Mouse (Mus musculus) left cerebral cortex, adult 9 months (tissue): ENCODE results near the gene Thbs1.
"Not testable (repeated sequence)": the region's sequence is repeated elsewhere in the genome, so short reads cannot be mapped to it uniquely, and the experiment has no call there.

Experiments
- DNase-seq, 2 experiments: peaks; one replicate each; pipeline ENCODE4 v3.0.0; 2022; ENCODE audit warnings: low spot score in 2 of 2

Thbs1 gene

GRCm38 (mm10) chr2:118147749-118148148 is 36.1 kb downstream of the Thbs1 start:
- DNase-seq = not testable (repeated sequence)

- DNase-seq = no peak
Observed at GRCm38 (mm10) chr2:118148321-118149142, 36.9 kb downstream of the Thbs1 start.

DNA sequence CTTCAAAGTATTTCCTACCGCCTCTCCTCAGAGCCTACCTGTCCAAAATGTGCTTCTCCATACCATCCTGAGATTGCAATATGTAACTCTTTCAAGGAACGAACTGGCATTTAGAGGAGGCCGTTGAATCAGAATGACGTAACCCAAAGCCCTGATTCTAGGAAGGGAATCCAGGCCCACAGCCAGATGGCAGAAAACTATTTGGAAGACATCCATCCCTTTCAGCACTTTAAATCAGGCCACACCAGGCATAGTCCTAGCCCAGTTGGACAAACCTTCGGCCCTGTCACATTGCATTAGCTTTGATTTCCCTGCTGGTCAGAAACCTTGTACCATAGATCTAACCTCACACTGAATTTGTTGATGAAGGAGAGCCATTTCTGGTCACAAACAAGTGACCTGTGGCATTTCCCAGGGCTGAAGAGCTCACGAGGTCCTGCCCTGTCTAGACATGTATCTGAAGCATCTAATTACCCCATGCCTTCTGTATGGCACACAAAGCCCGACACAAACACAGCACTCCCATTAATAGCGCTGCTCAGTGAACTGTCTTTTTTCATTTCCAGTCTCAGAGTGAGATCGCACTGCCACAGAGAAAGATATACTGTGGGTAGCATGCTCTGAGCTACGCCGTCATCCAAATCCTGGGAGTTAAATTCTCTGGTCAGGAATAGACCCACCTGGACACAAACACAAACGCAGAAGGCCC is 38.3 kb downstream of the Thbs1 start:
- peak in 1 of 2 experiments; percentile 64 for DNase-seq

DNA sequence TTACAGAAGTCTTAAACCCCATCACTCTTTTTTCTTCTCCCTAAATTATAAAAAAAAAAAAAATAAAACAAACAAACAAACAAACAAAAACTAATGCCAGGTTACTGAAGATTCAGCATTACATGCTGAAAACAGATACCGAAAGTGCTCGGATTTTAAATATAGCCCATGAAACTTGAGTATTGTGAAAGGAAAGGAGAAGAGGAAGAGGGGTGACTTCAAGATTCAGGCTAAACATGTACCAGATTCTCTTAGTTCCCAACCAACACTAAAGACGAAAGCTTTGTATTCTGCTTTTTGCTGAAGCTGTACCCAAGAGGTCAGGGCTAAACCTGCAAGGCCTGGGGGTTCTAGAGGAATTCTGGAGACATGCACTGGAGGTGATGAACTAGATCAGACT is 46.4 kb downstream of the Thbs1 start:
- DNase-seq = no peak

DNA sequence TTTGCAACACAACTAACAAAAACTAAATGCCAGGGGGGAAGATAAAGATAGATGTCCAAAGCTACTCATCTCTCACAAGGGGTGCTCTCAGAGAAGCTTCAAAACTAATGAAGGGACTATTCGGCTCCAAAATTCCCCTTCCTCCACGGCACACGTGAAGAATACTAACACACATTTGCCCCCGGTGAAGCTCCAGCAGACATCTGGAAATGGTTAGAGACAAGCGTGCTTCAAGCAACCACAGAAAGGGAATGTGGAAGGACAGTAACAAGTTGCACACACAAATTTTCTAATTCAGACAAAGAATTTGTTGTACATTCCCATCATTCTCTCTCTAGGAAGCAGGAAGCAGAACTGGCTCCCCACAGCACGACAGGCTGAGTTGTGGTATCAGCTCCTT is 47.5 kb downstream of the Thbs1 start:
- no peak for DNase-seq

GRCm38 (mm10) chr2:118160547-118160946 is 48.9 kb downstream of the Thbs1 start:
- DNase-seq = no peak

- DNase-seq = no peak
Observed at GRCm38 (mm10) chr2:118160991-118161390, 49.3 kb downstream of the Thbs1 start.

GRCm38 (mm10) chr2:118162486-118162885 is 50.8 kb downstream of the Thbs1 start:
- DNase-seq = no peak

- no peak for DNase-seq
Observed at GRCm38 (mm10) chr2:118164137-118164536, 52.5 kb downstream of the Thbs1 start.

DNA sequence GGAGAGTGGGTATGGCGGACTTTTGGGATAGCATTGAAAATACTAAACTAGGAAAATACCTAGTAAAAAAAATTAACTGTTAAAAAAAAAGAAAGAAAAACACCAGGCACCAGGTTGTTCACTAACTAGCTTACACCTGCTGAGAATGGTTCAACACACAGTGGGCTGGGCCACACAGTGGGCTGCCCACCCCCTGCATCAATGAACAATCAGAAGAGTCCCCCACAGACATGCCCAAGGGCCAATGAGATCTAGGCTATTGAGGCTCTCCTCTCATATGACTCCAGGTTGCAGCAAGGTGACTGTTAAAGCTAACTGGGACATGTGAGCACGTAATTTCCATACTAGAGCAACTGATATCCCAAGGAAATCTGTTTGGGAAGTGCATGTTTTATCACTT is 54.0 kb downstream of the Thbs1 start:
- DNase-seq = no peak

GRCm38 (mm10) chr2:118167731-118168130 is 56.1 kb downstream of the Thbs1 start:
- DNase-seq = no peak

DNA sequence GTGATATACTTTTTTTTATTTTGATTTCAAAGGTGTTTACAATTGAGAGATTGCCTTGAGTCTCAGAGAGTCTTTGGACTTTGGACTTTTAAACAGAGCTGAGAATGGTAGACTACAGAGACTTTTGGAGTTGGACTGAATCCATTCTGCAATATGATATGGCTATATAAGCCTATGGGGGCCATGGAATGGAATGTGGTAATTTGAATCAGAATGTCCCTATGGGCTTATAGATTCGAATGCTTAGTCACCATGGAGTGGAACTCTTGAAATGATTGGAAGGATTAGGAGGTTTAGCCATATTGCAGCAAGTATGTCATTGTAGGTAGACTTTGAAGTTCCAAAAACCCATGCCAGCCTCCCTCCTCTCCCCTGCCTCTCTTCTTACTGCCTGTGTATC is 56.5 kb downstream of the Thbs1 start:
- DNase-seq = no peak

DNA sequence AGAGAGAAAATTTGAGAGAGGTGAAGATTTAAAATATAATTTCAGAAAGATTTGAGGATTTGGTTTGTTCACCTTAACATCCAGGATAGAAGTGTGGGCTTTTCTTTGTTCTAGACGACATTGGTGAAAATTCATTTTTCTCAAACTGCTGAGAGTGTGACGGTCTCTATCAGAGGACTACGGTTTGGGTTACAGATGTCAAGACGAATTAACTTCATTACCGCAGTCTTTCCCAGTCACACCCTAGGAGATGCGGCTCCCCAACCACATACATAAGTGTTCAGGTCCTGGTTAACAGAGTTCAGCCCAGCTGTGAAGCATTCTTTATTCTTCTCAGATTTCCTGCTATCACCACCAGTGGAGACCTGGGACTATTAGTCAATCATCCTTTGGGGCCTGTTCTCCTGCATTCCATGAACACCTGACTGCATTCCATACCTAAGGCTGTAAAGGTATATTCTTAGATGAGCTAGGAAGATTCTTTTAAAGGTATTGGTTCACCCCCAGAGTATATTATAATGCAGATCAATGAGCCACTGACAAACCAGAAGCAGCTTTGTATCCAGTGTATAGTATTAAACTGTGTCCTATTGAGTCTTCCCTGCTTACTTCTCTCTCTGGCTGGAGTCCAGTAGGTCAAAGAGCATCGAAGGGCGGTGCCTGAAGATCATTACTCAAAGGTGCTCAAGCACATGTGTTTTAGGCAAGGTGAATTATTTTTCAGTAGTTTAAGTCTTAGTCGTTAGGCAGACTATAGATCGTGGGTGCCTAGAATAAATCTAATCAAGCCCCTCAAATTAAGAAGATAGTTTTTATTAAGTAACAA is 63.1 kb downstream of the Thbs1 start:
- DNase-seq = no peak
